Mouse (Mus musculus): ENCODE data around the gene Wfdc6a.
A peak's percentile ranks its signal among the peaks of the same experiment; 100 is the strongest.

The Wfdc6a gene

GRCm38 (mm10) chr2:164550895-164551269, 34.4 kb downstream of the Wfdc6a start:
- DNase-seq (ENCODE audit: low spot score in 2 of 2), result no peak

- DNase-seq (ENCODE audit: low spot score in 2 of 2), result no peak
Measured at GRCm38 (mm10) chr2:164549963-164550894, 35.0 kb downstream of the Wfdc6a start.

- no peak for DNase-seq (ENCODE audit: low spot score in 2 of 2)
Measured at GRCm38 (mm10) chr2:164549338-164549737, 35.9 kb downstream of the Wfdc6a start.

GRCm38 (mm10) chr2:164544454-164545097, 40.7 kb downstream of the Wfdc6a start:
- DNase-seq (ENCODE audit: low spot score in 2 of 2), result peak; percentile 53 to 77

GRCm38 (mm10) chr2:164543745-164544144, 41.5 kb downstream of the Wfdc6a start:
- no peak for DNase-seq (ENCODE audit: low spot score in 2 of 2)

- DNase-seq (ENCODE audit: low spot score in 2 of 2), result no peak
Measured at GRCm38 (mm10) chr2:164542598-164542997, 42.6 kb downstream of the Wfdc6a start.

GRCm38 (mm10) chr2:164542132-164542531, 43.1 kb downstream of the Wfdc6a start:
- DNase-seq (ENCODE audit: low spot score in 2 of 2), result no peak

GRCm38 (mm10) chr2:164540652-164541427, 44.4 kb downstream of the Wfdc6a start:
- DNase-seq (ENCODE audit: low spot score in 2 of 2), result no peak

- no peak for DNase-seq (ENCODE audit: low spot score in 2 of 2)
Measured at GRCm38 (mm10) chr2:164537003-164537402, 48.2 kb downstream of the Wfdc6a start.

GRCm38 (mm10) chr2:164534315-164534714, 50.9 kb downstream of the Wfdc6a start:
- no peak for DNase-seq (ENCODE audit: low spot score in 2 of 2)

- peak; percentile 62 to 76 for DNase-seq (ENCODE audit: low spot score in 2 of 2)
Measured at GRCm38 (mm10) chr2:164531169-164531568, 54.1 kb downstream of the Wfdc6a start.
